Mouse (Mus musculus): Measurements from ENCODE around the gene Fmo3. TPM values are rescaled to one million over a fixed set of nuclear protein-coding genes. Genes with fewer than 3 reads are reported as not detected.

Gene Fmo3
- polyA plus RNA-seq, 1 experiment from 2014 or later, result 0.06 TPM

DNA sequence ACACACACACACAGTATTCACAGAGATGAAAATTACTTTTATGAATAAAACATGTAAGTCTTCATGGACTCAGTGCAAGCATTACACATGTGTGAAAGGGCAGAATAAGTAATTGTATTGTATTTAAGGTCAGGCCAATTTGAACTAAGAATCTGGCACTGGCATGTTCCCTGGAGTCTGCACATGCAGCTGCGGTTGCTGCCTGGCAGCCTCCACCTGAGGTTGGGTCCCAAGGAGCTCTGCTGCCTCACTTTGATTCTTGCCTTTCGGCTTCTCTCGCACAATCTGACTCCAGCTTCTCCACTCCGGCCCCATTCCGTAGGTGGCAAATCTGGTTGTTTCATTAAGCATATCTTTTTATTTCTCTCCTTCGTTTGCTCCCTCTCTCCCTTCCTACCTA is 36.4 kb downstream of the Fmo3 start:
- H3K9ac ChIP-seq (ENCODE audit: low read length), result no peak overlapping the region
- H3K27ac ChIP-seq (replicated peaks), result no peak overlapping the region
- DNase-seq (ENCODE audit: low spot score), result no peak
- no peak for ATAC-seq (ENCODE audit: low FRiP score, low TSS enrichment)
- TF ChIP-seq CTCF (IDR thresholded peaks at IDR 0.05; ENCODE audit: low read depth) (no peak), EP300 (optimal IDR thresholded peaks at IDR 0.05) (no peak)
- no peak overlapping the region for H3K4me3 ChIP-seq (ENCODE audit: low read depth, low read length)
- H3K36me3 ChIP-seq (ENCODE audit: control insufficient read depth, insufficient read depth, low read length), result no peaks in the 10 kb centered on the region
- no peaks in the 10 kb centered on the region for H3K27me3 ChIP-seq (ENCODE audit: control insufficient read depth, insufficient read depth, low read length)
- no peak overlapping the region for H3K4me2 ChIP-seq (replicated peaks; ENCODE audit: low read depth)
- H3K4me1 ChIP-seq (replicated peaks; ENCODE audit: control insufficient read depth, insufficient read depth), result no peaks in the 10 kb centered on the region
- WGBS, result 85% methylated on average over 6 of the region's 6 CpGs
- H3K9me3 ChIP-seq (ENCODE audit: control insufficient read depth, low read length), result no peaks in the 10 kb centered on the region

GRCm38 (mm10) chr1:162946837-162947558 is 37.3 kb downstream of the Fmo3 start:
- TF ChIP-seq CTCF (IDR thresholded peaks at IDR 0.05; ENCODE audit: low read depth), result no peak; the same call in 1 of the 2 replicates
- no peak for TF ChIP-seq EP300 (optimal IDR thresholded peaks at IDR 0.05)
- DNase-seq (ENCODE audit: low spot score) (no peak), ATAC-seq (ENCODE audit: low FRiP score, low TSS enrichment) (peak; percentile 84)
- H3K4me1 ChIP-seq (replicated peaks; ENCODE audit: control insufficient read depth, insufficient read depth), result no peaks in the 10 kb centered on the region
- no peak overlapping the region for H3K4me3 ChIP-seq (ENCODE audit: low read depth, low read length)
- H3K27ac ChIP-seq (replicated peaks), result no peak overlapping the region
- H3K36me3 ChIP-seq (ENCODE audit: control insufficient read depth, insufficient read depth, low read length), result no peaks in the 10 kb centered on the region
- no peaks in the 10 kb centered on the region for H3K9me3 ChIP-seq (ENCODE audit: control insufficient read depth, low read length)
- H3K27me3 ChIP-seq (ENCODE audit: control insufficient read depth, insufficient read depth, low read length), result no peaks in the 10 kb centered on the region
- 66% methylated on average over 4 of the region's 4 CpGs for WGBS
- H3K4me2 ChIP-seq (replicated peaks; ENCODE audit: low read depth), result no peak overlapping the region
- H3K9ac ChIP-seq (ENCODE audit: low read length), result no peak overlapping the region

GRCm38 (mm10) chr1:162943700-162944099 is 40.6 kb downstream of the Fmo3 start:
- Histone ChIP-seq H3K9me3 (ENCODE audit: control insufficient read depth, low read length) (no peaks in the 10 kb centered on the region), H3K4me1 (replicated peaks; ENCODE audit: control insufficient read depth, insufficient read depth) (no peaks in the 10 kb centered on the region), H3K4me3 (ENCODE audit: low read depth, low read length) (no peak overlapping the region), H3K27me3 (ENCODE audit: control insufficient read depth, insufficient read depth, low read length) (no peaks in the 10 kb centered on the region), H3K9ac (ENCODE audit: low read length) (no peak overlapping the region), H3K36me3 (ENCODE audit: control insufficient read depth, insufficient read depth, low read length) (no peaks in the 10 kb centered on the region), H3K4me2 (replicated peaks; ENCODE audit: low read depth) (no peak overlapping the region), H3K27ac (replicated peaks) (no peak overlapping the region)
- 60% methylated on average over 6 of the region's 6 CpGs for WGBS
- ATAC-seq (ENCODE audit: low FRiP score, low TSS enrichment) (no peak), DNase-seq (ENCODE audit: low spot score) (no peak)
- TF ChIP-seq CTCF (IDR thresholded peaks at IDR 0.05; ENCODE audit: low read depth), result no peak
- TF ChIP-seq EP300 (optimal IDR thresholded peaks at IDR 0.05), result no peak

- no peak for TF ChIP-seq EP300 (optimal IDR thresholded peaks at IDR 0.05)
- Histone ChIP-seq H3K4me1 (replicated peaks; ENCODE audit: control insufficient read depth, insufficient read depth) (no peaks in the 10 kb centered on the region), H3K36me3 (ENCODE audit: control insufficient read depth, insufficient read depth, low read length) (no peaks in the 10 kb centered on the region), H3K27ac (replicated peaks) (peak overlapping the region; percentile 61; the same call in 1 of the 2 replicates), H3K4me3 (ENCODE audit: low read depth, low read length) (no peak overlapping the region), H3K4me2 (replicated peaks; ENCODE audit: low read depth) (no peak overlapping the region), H3K9me3 (ENCODE audit: control insufficient read depth, low read length) (no peaks in the 10 kb centered on the region), H3K9ac (ENCODE audit: low read length) (no peak overlapping the region), H3K27me3 (ENCODE audit: control insufficient read depth, insufficient read depth, low read length) (no peaks in the 10 kb centered on the region)
- ATAC-seq (ENCODE audit: low FRiP score, low TSS enrichment) (peak; percentile 85; the same call in 1 of the 2 replicates), DNase-seq (ENCODE audit: low spot score) (no peak)
- WGBS, result 59% methylated on average over 4 of the region's 4 CpGs
Measured at GRCm38 (mm10) chr1:162938696-162939351, 45.5 kb downstream of the Fmo3 start.

GRCm38 (mm10) chr1:162937970-162938695 is 46.2 kb downstream of the Fmo3 start:
- DNase-seq (ENCODE audit: low spot score), result no peak
- no peaks in the 10 kb centered on the region for H3K27me3 ChIP-seq (ENCODE audit: control insufficient read depth, insufficient read depth, low read length)
- H3K4me3 ChIP-seq (ENCODE audit: low read depth, low read length), result no peak overlapping the region
- no peak overlapping the region for H3K9ac ChIP-seq (ENCODE audit: low read length)
- H3K9me3 ChIP-seq (ENCODE audit: control insufficient read depth, low read length), result no peaks in the 10 kb centered on the region
- no peaks in the 10 kb centered on the region for H3K36me3 ChIP-seq (ENCODE audit: control insufficient read depth, insufficient read depth, low read length)
- 65% methylated on average over 5 of the region's 5 CpGs for WGBS
- no peaks in the 10 kb centered on the region for H3K4me1 ChIP-seq (replicated peaks; ENCODE audit: control insufficient read depth, insufficient read depth)
- no peak overlapping the region for H3K4me2 ChIP-seq (replicated peaks; ENCODE audit: low read depth)
- ATAC-seq (ENCODE audit: low FRiP score, low TSS enrichment), result no peak
- TF ChIP-seq EP300 (optimal IDR thresholded peaks at IDR 0.05), result peak; percentile 22
- no peak for TF ChIP-seq CTCF (IDR thresholded peaks at IDR 0.05; ENCODE audit: low read depth)
- 0 out of 2 replicates have a peak overlapping the region, but pooled peaks have one; percentile 20 for H3K27ac ChIP-seq (replicated peaks)

Measured in stomach, postnatal 0 days (tissue).